Mouse (Mus musculus): ENCODE results near the gene Gm10490.

DNA sequence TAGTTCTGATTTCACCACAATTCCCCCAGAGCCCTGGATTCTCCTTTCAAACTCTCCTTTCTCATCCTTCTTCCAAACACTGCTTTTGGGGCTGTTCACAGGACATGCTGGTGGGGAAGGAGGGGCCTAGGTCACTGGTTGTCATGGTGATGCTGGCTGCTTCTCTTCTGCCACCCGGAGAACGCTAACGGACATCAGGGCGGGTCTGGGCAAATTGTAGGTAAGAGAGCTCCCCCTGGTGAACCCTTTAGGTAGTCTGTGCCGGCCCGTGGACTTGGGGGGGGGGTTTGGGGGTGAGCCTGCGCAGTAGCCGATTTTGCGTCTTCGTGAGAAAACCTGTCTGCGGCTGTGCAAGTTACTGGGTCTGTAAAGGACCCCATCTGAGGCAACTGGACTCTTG, 29.5 kb upstream of the Gm10490 start:
- TF ChIP-seq EP300 (IDR thresholded peaks at IDR 0.05; ENCODE audit: low read depth) (no peak), CTCF (IDR thresholded peaks at IDR 0.05; ENCODE audit: low read depth) (peak; percentile 69)
